Mouse (Mus musculus) frontal cortex, postnatal 36 days (tissue): ENCODE results near the gene Hdgfl2.
"Not testable (repeated sequence)": the region's sequence is repeated elsewhere in the genome, so short reads cannot be mapped to it uniquely, and the experiment has no call there.

Source experiments
- DNase-seq, 2 experiments: peaks; one replicate each; pipeline ENCODE4 v3.0.0; 2022; ENCODE audit warnings: low spot score in 2 of 2

Gene Hdgfl2

GRCm38 (mm10) chr17:56062081-56062480 lies 17.4 kb upstream of the Hdgfl2 start:
- no peak for DNase-seq

- DNase-seq = not testable (repeated sequence)
Observed at GRCm38 (mm10) chr17:56065715-56066114, 13.7 kb upstream of the Hdgfl2 start.

- no peak for DNase-seq
Observed at GRCm38 (mm10) chr17:56066451-56066850, 13.0 kb upstream of the Hdgfl2 start.

DNA sequence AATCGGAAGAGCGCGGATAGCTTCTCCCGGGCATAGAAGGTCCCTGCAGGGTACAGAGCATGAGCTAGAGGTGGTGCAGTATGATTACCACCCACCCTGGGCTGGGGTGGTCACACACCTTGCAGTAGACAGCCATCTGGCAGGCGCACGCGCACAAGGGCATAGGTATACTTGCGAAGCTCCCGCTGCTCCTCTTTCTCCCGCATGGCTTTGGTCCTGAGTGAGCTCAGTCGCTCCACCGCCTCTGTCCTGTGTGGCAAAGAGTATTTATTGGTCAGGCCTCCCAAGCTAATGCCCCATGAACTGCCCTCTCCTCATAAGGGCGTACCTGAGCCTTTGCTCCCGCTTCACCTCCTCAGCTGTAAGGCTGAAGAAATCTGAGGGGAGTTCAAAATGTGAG lies 10.4 kb upstream of the Hdgfl2 start:
- DNase-seq = no peak

GRCm38 (mm10) chr17:56071126-56071525 lies 8.3 kb upstream of the Hdgfl2 start:
- no peak for DNase-seq

- no peak for DNase-seq
Observed at GRCm38 (mm10) chr17:56072243-56072642, 7.2 kb upstream of the Hdgfl2 start.

DNA sequence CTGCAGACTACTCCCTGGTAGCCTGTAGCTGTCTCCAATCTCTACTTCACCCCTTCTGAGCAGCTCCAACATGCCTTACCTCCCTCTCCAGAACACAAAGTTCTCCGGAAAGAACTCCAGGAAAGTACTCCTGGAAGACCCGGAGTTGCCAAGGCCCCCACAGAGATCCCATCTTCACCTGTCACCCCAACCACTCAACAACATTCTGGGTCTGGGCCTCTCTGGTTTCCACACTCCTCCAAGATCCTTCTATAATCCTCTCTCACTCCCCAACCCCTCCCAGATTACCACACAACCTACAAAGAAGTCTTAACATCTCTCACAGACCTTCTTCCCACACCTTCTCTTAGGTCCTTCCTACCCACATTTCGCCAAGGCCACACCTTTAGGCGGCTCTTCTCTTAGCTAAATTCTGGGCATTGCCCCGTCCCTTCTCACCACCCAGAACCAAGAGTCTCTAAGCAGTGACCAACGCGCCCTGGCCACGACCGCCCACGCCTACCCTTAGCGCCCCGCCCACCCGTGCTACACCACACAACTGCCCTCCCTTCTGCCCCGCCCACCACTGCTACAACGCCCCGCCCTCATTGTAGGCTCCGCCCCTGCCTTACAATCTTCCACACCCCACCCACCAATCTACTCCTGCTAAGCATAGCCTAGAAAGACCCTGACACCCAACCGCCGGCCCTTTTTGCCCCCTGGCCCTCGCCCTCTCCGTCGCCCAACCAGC lies 5.2 kb upstream of the Hdgfl2 start:
- DNase-seq = peak; percentile 62 to 63

GRCm38 (mm10) chr17:56074827-56075208 lies 4.6 kb upstream of the Hdgfl2 start, which contains the start of gene Ubxn6:
Gene Ubxn6, minus strand, starts transcription at chr17:56075028.
- peak; percentile 96 to 98 for DNase-seq

DNA sequence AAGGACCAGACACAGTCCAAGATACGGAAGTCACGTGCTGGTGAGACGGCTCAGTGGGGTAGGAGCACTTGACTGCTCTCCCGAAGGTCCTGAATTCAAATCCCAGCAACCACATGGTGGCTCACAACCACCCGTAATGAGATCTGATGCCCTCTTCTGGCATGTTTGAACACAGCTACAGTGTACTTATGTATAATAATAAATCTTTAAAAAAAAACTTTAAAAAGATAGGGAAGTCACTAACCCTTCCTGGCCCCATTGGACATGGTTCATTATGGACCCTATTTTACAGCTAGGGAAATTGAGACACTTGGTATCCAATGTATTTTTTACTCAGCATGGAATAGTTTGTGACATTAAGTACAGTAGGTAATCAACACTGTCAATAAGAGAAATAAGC lies 1.9 kb upstream of the Hdgfl2 start:
- no peak for DNase-seq

DNA sequence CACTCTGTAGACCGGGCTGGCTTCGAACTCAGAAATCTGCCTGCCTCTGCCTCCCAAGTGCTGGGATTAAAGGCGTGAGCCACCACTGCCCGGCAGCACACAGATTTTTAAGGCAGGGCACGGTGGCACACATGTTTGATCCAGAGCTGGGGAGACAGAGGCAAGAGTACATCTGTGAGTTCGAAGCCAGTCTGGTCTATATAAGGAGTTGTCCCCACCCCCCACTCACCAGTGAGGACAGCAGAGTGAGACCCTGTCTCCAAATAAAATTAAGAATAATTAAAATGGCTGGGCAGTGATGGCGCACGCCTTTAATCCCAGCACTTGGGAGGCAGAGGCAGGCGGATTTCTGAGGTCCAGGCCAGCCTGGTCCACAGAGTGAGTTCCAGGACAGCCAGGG lies 1.1 kb upstream of the Hdgfl2 start:
- DNase-seq = not testable (repeated sequence)

DNA sequence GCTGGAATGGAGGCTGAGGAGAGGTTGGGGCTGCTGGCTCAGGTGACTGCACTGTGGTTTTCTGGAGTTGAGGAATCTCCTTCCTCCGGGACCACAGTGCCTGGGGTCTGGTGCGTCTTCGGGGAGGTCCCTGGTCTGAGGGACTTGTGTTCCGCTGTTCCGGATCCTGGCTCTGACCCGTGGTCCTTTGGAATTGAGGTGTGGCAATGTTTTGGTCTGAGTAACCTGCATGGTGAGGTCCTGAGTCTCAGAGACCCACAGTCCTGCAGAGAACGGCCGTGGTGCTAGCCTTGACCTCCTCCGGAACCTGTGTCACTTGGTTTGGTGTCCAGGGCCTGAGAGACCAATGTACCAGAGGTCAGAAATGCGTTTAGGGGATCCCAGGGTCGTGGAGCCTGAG lies 487 bp downstream of the Hdgfl2 start:
- no peak for DNase-seq

GRCm38 (mm10) chr17:56080781-56081585 lies 1.5 kb downstream of the Hdgfl2 start:
- DNase-seq = peak; percentile 42 to 46

GRCm38 (mm10) chr17:56092312-56092711 lies 12.9 kb downstream of the Hdgfl2 start:
- no peak for DNase-seq

- no peak for DNase-seq
Observed at GRCm38 (mm10) chr17:56092794-56093193, 13.4 kb downstream of the Hdgfl2 start.

- DNase-seq = no peak
Observed at GRCm38 (mm10) chr17:56096883-56097282, 17.4 kb downstream of the Hdgfl2 start.

GRCm38 (mm10) chr17:56098180-56098579 lies 18.7 kb downstream of the Hdgfl2 start:
- DNase-seq = no peak

DNA sequence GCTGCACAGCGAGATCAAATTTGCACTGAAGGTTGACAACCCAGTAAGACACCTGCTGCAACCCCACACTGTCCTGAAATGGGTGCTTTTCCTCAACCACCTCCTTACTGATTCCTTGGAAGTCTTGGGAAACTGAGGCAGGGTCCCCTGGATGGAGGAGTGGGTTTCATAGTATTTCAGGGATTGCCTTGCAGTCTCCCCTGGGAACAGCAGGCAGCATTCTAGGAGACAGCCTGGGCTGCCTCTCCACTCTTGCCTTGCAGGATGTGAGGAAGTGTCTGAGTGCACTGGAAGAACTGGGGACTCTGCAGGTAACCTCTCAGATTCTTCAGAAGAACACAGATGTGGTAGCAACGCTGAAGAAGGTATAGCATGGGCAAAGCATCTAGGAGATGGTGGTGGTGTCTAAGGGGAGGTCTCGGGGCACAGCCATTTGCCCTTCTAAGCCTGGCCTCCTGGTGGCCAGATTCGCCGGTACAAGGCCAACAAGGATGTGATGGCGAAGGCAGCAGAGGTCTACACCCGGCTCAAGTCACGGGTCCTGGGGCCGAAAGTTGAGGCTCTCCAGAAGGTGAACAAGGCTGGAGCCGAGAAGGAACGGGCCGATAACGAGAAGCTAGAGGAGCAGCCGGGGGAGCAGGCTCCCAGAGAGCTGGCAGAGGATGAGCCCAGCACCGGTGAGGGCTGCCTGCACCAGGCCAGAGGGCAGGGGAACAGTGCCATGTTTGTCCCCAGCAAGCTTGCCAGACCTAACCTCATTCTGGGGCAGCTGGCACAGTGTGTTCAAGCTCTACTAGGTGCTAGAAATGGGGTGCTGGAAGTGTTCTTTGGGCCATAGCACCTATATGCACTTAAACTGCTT lies 19.5 kb downstream of the Hdgfl2 start:
- DNase-seq = no peak

DNA sequence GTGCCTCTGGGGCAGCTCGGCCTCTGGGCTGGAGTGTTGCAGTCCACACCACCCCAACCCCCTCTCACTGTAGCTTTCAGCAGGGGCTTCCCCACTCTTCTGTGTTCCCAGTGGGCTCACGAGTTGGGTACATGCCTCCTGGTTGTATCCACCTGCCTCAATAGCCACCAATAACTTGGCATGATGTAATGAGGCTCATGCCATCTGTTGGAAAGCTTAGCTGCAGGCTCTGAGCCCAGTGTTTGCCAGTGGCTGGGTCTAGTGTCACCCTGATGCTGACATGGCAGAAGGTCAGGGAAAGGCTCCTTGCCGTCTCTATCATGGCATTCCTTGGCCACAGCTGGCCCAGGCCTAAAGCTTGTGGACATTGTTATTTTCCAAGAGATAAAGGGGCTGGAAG lies 21.4 kb downstream of the Hdgfl2 start:
- DNase-seq = no peak

DNA sequence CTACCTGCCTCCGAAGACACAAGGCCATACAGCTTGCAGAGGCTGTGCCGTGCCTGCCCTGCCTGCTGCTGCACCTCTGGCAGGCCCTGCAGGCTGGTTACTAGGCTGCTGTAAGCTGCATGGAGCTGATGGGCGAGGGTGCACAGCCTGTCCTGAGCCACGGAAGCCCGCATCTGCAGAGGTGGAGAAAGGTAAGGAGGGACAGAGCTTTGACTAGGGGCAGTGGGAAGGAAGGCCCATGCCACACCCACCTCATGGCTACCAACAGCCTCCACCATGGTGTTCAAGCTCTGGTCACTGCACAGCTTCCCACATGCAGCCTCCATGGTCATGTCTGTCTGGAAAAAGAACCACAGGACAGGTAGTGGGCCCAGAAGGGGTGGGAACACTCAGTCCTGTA lies 22.7 kb downstream of the Hdgfl2 start:
- DNase-seq = no peak

GRCm38 (mm10) chr17:56102927-56103326 lies 23.5 kb downstream of the Hdgfl2 start:
- DNase-seq = no peak

DNA sequence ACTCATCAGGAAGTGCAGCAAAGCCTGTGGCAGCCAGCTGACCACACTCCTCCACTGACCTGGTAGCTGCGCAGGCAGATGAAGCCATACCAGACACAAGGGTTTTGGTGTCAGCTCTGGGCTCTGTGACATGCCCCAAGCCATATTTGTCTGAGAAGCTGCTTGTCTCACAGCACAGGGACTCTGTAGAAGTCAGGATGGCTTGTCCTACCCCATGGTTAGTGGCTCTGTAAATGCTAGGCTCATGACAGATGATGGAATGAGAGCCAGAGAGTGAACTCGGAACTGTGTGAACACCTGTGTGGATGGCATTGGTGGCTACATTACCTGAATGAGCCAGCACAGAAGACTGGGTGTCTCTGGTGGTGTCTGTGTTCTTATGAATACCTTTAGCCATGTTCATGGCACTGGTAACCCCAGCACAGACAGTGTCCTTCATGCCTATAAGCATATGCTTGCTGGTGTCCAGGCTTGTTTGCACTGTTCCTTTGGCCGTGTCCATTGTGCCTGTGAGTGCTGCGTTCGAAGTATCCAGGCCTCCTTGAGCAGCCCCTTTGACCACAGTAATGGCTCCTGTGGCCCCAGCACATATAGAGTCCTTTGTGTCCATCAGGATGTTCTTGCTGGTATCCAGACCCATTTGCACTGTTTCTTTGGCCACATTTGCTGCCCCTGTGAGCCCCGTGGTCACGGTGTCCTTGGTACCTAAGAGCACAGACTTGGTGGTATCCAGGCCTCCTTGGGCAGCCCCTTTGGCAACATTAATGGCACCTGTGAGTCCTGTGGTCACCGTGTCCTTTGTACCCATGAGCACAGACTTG lies 24.2 kb downstream of the Hdgfl2 start:
- no peak for DNase-seq
